Comparison of ENCODE assay signal across 8 mouse cellular contexts in the genomic region with DNA sequence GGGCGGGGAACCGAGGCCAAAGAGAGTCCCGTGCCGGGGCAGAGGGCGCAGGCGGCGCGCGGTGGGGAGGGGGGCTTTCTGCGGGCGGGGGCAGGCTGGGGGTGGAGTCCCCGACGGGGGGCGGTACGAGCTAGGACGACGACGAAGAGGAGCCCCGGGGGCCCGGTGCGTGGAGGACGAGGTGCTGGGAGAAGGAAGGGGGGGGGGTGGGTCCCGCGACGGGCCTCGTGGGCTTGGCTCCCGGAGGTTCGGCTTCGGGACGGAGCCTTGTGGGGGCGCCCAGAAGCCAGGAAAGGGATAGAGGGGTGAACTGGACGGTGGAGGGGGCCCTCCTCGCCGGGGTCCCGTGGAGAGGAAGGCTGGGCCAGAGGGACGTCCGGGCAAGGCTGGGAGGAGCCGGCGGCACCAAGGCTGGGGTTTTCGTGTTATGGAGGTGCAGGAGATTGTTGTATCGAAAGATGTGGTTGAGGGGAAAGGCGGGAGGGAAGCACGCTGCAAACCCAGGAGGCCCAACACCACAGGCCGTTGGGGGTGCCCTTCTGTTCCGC. TPM values are rescaled to one million over a fixed set of nuclear protein-coding genes. Genes with fewer than 3 reads are reported as not detected.
DNase-seq lines count a peak whose midpoint lies in the region; ATAC-seq and TF ChIP-seq lines count a peak whose summit lies in the region.

No protein-coding gene starts in this region.

- H3K27ac ChIP-seq in lung, postnatal 0 days (ENCODE audit: low read length) = no peak overlapping the region

- intact Hi-C loops in gastrocnemius, postnatal 14 days (cut with DNase I; ENCODE audit: low total_unique reads) = loop anchor here (10.0 kb wide), 1 partner anchor 61 kb away; no protein-coding TSS in a partner anchor

- no peaks in the 10 kb centered on the region for H3K36me3 ChIP-seq in lung, postnatal 0 days (ENCODE audit: insufficient read depth, low read length)
- no peaks in the 10 kb centered on the region for H3K36me3 ChIP-seq in splenic B cell, adult 2 months (ENCODE audit: control insufficient read depth, insufficient read depth, low read length, poor library complexity, severe bottlenecking)

- 16% methylated on average over 18 of the region's 45 CpGs for WGBS in lung, postnatal 0 days

- 0 out of 2 replicates have a peak overlapping the region, but pooled peaks have one; percentile 29 for H3K9ac ChIP-seq in lung, postnatal 0 days (replicated peaks; ENCODE audit: low read depth)

- peak; percentile 10 to 15 for DNase-seq in lung, adult 18-20 months
- DNase-seq in lung, postnatal 25 days (ENCODE audit: low spot score) = no peak
- peak; percentile 35 for DNase-seq in brain, embryonic 14.5 days (ENCODE audit: low read depth)
- peak; percentile 20 for DNase-seq in gastrocnemius, postnatal 14 days
- peak; percentile 8 for DNase-seq in kidney, adult 9 months
- DNase-seq in lung, postnatal 0 days (ENCODE audit: low spot score) = peak; percentile 9
- peak; percentile 24 for DNase-seq in splenic B cell, adult 2 months (ENCODE audit: low read depth, low spot score)
- DNase-seq in frontal cortex, postnatal 14 days (ENCODE audit: low spot score in 2 of 2) = no peak

- H3K27me3 ChIP-seq in lung, postnatal 0 days (replicated peaks; ENCODE audit: insufficient read depth, low read length) = no peaks in the 10 kb centered on the region
- H3K27me3 ChIP-seq in splenic B cell, adult 2 months (ENCODE audit: control insufficient read depth, insufficient read depth, low read length, poor library complexity, severe bottlenecking) = no peaks in the 10 kb centered on the region

- peak overlapping the region; percentile 52 for H3K4me3 ChIP-seq in lung, postnatal 0 days (ENCODE audit: low read depth, low read length)

- TF ChIP-seq EP300 in lung, postnatal 0 days (IDR thresholded peaks at IDR 0.05) = no peak

- no peak for TF ChIP-seq POLR2A in brain, embryonic 14.5 days (IDR thresholded peaks at IDR 0.05; ENCODE audit: borderline replicate concordance, extremely low read depth, insufficient read depth, insufficient read length, poor library complexity, severe bottlenecking)

- H3K9me3 ChIP-seq in lung, postnatal 0 days (ENCODE audit: low read length) = no peaks in the 10 kb centered on the region

- peak overlapping the region; percentile 72 for H3K4me2 ChIP-seq in lung, postnatal 0 days (replicated peaks; ENCODE audit: low read depth, low read length)

- ATAC-seq in lung, postnatal 0 days = no peak

- H3K4me1 ChIP-seq in lung, postnatal 0 days (ENCODE audit: insufficient read depth, low read depth, low read length) = no peaks in the 10 kb centered on the region

- no peak for TF ChIP-seq CTCF in brain, embryonic 14.5 days (IDR thresholded peaks at IDR 0.05; ENCODE audit: borderline replicate concordance, extremely low read depth, insufficient read depth, insufficient read length)
- no peak for TF ChIP-seq CTCF in lung, postnatal 0 days (IDR thresholded peaks at IDR 0.05)

RNA-seq across cellular contexts. Expression of gene Bcorl1, which starts 4.3 kb away (rescaled TPM):
- 5.1 and 11.3 TPM in 2 replicates for polyA plus RNA-seq in brain, embryonic 14.5 days (2012; rRNA removed)
- total RNA-seq in gastrocnemius, postnatal 14 days (2021) = 1 to 10 TPM; 5.5 to 8.4 TPM
- 3.1 and 3.7 TPM in 2 replicates for polyA plus RNA-seq in lung, postnatal 0 days (2015; fragmentation: Nextera tagmentation; extraction: Ambion mirVana)

Comparison
In these comparisons a context has a peak if more than half of its experiments do, and no peak if none do; other contexts are left out.
1. DNase-seq: peak in lung, adult 18-20 months (2 of 2), brain, embryonic 14.5 days (single experiment), gastrocnemius, postnatal 14 days (single experiment), kidney, adult 9 months (single experiment), lung, postnatal 0 days (single experiment) and splenic B cell, adult 2 months (single experiment); none in lung, postnatal 25 days (single experiment) and frontal cortex, postnatal 14 days (0 of 2).